Mouse (Mus musculus): Measurements from ENCODE around the gene Fbxo17. TPM values are rescaled to one million over a fixed set of nuclear protein-coding genes. Genes with fewer than 3 reads are reported as not detected.

The Fbxo17 gene
- total and polyA plus RNA-seq, 2 experiments = 0.46 to 0.53 TPM

- 49% methylated on average over 9 of the region's 9 CpGs for WGBS
These were observed 62.2 kb downstream of the Fbxo17 start for GRCm38 (mm10) chr7:28778825-28779224.

GRCm38 (mm10) chr7:28780067-28780658 lies 63.6 kb downstream of the Fbxo17 start:
- Histone ChIP-seq H3K9ac (ENCODE audit: low read depth, low read length) (no peak overlapping the region), H3K4me1 (ENCODE audit: control insufficient read depth, insufficient read depth, low read length) (peaks cover 8% of the 10 kb centered on the region), H3K4me3 (ENCODE audit: insufficient read depth, low read depth, low read length) (no peak overlapping the region), H3K27me3 (ENCODE audit: control insufficient read depth, insufficient read depth, low read length) (no peaks in the 10 kb centered on the region), H3K79me2 (ENCODE audit: control insufficient read depth, insufficient read depth, low read length) (no peaks in the 10 kb centered on the region), H3K36me3 (ENCODE audit: control insufficient read depth, insufficient read depth, low read length) (no peaks in the 10 kb centered on the region), H3K27ac (replicated peaks; ENCODE audit: insufficient read depth, low read depth, low read length) (no peak overlapping the region)
- TF ChIP-seq POLR2A (IDR thresholded peaks at IDR 0.05; ENCODE audit: extremely low read depth, insufficient read depth, low read length) = no peak
- TF ChIP-seq CTCF (IDR thresholded peaks at IDR 0.05; ENCODE audit: low read depth, low read length) = peak; percentile 78
- 49% methylated on average over 6 of the region's 6 CpGs for WGBS
- DNase-seq (ENCODE audit: extremely low read depth, low read depth, low spot score) = peak; percentile 53

More at GRCm38 (mm10) chr7:28778825-28779224, 62.2 kb downstream of the Fbxo17 start:
- no peak overlapping the region for H3K4me3 ChIP-seq (ENCODE audit: insufficient read depth, low read depth, low read length)
- H3K4me1 ChIP-seq (ENCODE audit: control insufficient read depth, insufficient read depth, low read length) = peaks cover 8% of the 10 kb centered on the region
- no peak overlapping the region for H3K27ac ChIP-seq (replicated peaks; ENCODE audit: insufficient read depth, low read depth, low read length)
- DNase-seq (ENCODE audit: extremely low read depth, low read depth, low spot score) = peak; percentile 76
- 0 out of 2 replicates have a peak, but pooled peaks cover 3% of the 10 kb centered on the region for H3K36me3 ChIP-seq (ENCODE audit: control insufficient read depth, insufficient read depth, low read length)
- no peaks in the 10 kb centered on the region for H3K27me3 ChIP-seq (ENCODE audit: control insufficient read depth, insufficient read depth, low read length)
- no peaks in the 10 kb centered on the region for H3K79me2 ChIP-seq (ENCODE audit: control insufficient read depth, insufficient read depth, low read length)
- H3K9ac ChIP-seq (ENCODE audit: low read depth, low read length) = no peak overlapping the region
- no peak for TF ChIP-seq POLR2A (IDR thresholded peaks at IDR 0.05; ENCODE audit: extremely low read depth, insufficient read depth, low read length)
- no peak for TF ChIP-seq CTCF (IDR thresholded peaks at IDR 0.05; ENCODE audit: low read depth, low read length)

DNA sequence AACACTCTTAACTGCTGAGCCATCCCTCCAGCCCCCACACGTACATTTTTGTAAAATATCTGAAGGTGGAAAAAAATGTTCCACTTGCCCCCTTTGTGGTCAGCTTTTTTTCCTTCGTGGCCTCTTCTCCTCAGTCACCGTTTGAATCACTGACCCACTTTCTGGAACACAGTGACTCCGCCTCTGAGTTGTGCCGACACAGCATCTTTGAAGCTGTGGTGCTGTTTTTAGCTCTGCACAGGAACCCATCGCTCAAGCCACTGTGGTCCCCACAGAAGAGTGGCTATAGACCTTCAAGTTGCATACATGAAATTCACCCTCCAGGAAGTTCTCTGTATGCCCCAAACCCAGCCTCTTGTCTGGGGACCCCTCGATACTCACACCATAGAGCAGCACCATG lies 64.3 kb downstream of the Fbxo17 start:
- Histone ChIP-seq H3K27ac (replicated peaks; ENCODE audit: insufficient read depth, low read depth, low read length) (no peak overlapping the region), H3K79me2 (ENCODE audit: control insufficient read depth, insufficient read depth, low read length) (no peaks in the 10 kb centered on the region), H3K27me3 (ENCODE audit: control insufficient read depth, insufficient read depth, low read length) (no peaks in the 10 kb centered on the region), H3K9ac (ENCODE audit: low read depth, low read length) (no peak overlapping the region), H3K4me1 (ENCODE audit: control insufficient read depth, insufficient read depth, low read length) (peaks cover 3% of the 10 kb centered on the region), H3K4me3 (ENCODE audit: insufficient read depth, low read depth, low read length) (no peak overlapping the region), H3K36me3 (ENCODE audit: control insufficient read depth, insufficient read depth, low read length) (no peaks in the 10 kb centered on the region)
- WGBS = 70% methylated on average over 7 of the region's 7 CpGs
- no peak for DNase-seq (ENCODE audit: extremely low read depth, low read depth, low spot score)
- no peak for TF ChIP-seq POLR2A (IDR thresholded peaks at IDR 0.05; ENCODE audit: extremely low read depth, insufficient read depth, low read length)
- no peak for TF ChIP-seq CTCF (IDR thresholded peaks at IDR 0.05; ENCODE audit: low read depth, low read length)

DNA sequence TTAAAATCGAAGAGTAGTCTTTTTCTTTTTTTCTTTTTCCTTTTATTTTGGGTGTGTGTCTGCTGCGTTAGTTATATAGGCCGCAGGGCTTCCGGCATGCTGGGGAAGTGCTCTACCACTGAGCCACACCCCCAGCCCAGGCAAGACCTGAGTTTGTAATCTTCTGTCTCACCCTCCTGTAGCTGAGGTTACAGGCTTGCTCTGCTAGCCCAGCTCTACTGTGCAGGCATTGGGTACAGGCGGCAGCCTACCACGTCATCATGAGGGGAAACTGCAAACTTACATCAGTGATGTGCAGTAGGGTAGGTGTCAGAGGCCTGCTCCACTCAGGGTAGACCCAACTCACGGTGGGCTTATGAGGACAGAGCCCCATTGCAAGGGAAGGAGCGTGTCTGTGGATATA lies 64.7 kb downstream of the Fbxo17 start:
- Histone ChIP-seq H3K27ac (replicated peaks; ENCODE audit: insufficient read depth, low read depth, low read length) (no peak overlapping the region), H3K4me3 (ENCODE audit: insufficient read depth, low read depth, low read length) (no peak overlapping the region), H3K4me1 (ENCODE audit: control insufficient read depth, insufficient read depth, low read length) (peaks cover 3% of the 10 kb centered on the region), H3K9ac (ENCODE audit: low read depth, low read length) (no peak overlapping the region), H3K79me2 (ENCODE audit: control insufficient read depth, insufficient read depth, low read length) (no peaks in the 10 kb centered on the region), H3K36me3 (ENCODE audit: control insufficient read depth, insufficient read depth, low read length) (no peaks in the 10 kb centered on the region; the same call in 1 of the 2 replicates), H3K27me3 (ENCODE audit: control insufficient read depth, insufficient read depth, low read length) (no peaks in the 10 kb centered on the region)
- DNase-seq (ENCODE audit: extremely low read depth, low read depth, low spot score) = no peak
- WGBS = 90% methylated on average over 8 of the region's 8 CpGs
- no peak for TF ChIP-seq CTCF (IDR thresholded peaks at IDR 0.05; ENCODE audit: low read depth, low read length)
- TF ChIP-seq POLR2A (IDR thresholded peaks at IDR 0.05; ENCODE audit: extremely low read depth, insufficient read depth, low read length) = no peak

DNA sequence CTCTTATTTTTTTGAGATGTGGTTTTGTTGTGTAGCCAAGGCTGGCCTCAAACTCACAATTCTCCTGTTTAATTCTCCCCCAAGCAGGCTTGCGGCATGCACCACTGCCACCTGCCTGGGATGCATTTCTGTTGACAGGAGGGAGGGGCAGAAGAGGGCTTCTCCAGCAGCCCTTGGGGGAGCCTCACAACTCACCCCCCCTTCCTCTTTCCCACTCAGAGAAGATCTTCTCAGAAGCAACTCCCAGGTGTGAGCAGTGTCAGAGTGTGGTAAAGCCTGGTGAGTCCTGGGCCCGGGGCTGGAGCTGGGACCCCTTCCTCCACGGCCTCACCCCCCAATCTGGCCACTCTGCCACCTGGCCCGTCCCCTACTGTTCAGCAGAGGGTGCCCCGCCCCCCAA lies 68.6 kb downstream of the Fbxo17 start:
- no peaks in the 10 kb centered on the region for H3K79me2 ChIP-seq (ENCODE audit: control insufficient read depth, insufficient read depth, low read length)
- H3K27ac ChIP-seq (replicated peaks; ENCODE audit: insufficient read depth, low read depth, low read length) = no peak overlapping the region
- no peaks in the 10 kb centered on the region for H3K27me3 ChIP-seq (ENCODE audit: control insufficient read depth, insufficient read depth, low read length)
- H3K9ac ChIP-seq (ENCODE audit: low read depth, low read length) = no peak overlapping the region
- DNase-seq (ENCODE audit: extremely low read depth, low read depth, low spot score) = no peak
- no peaks in the 10 kb centered on the region; the same call in 1 of the 2 replicates for H3K36me3 ChIP-seq (ENCODE audit: control insufficient read depth, insufficient read depth, low read length)
- H3K4me3 ChIP-seq (ENCODE audit: insufficient read depth, low read depth, low read length) = no peak overlapping the region
- H3K4me1 ChIP-seq (ENCODE audit: control insufficient read depth, insufficient read depth, low read length) = no peaks in the 10 kb centered on the region
- WGBS = 88% methylated on average over 5 of the region's 5 CpGs
- no peak for TF ChIP-seq POLR2A (IDR thresholded peaks at IDR 0.05; ENCODE audit: extremely low read depth, insufficient read depth, low read length)
- TF ChIP-seq CTCF (IDR thresholded peaks at IDR 0.05; ENCODE audit: low read depth, low read length) = no peak

Other genes starting within 250 kb of the Fbxo17 start
- gene Ifnl2, start 206.3 kb upstream of the Fbxo17 start, total RNA-seq (2014; rRNA removed) = not detected in 2 replicates
- gene Ifnl2, start 206.3 kb upstream of the Fbxo17 start, polyA plus RNA-seq (2012; rRNA removed) = not detected in 2 replicates
- not detected in 2 replicates for gene Ifnl3, start 194.0 kb upstream of the Fbxo17 start, total RNA-seq (2014; rRNA removed)
- gene Ifnl3, start 194.0 kb upstream of the Fbxo17 start, polyA plus RNA-seq (2012; rRNA removed) = not detected in 2 replicates
- 8.7 and 16.4 TPM in 2 replicates for gene Sycn, start 175.9 kb upstream of the Fbxo17 start, total RNA-seq (2014; rRNA removed)
- gene Sycn, start 175.9 kb upstream of the Fbxo17 start, polyA plus RNA-seq (2012; rRNA removed) = 1.4 and 1.6 TPM in 2 replicates
- not detected in 2 replicates for gene Nccrp1, start 169.6 kb upstream of the Fbxo17 start, total RNA-seq (2014; rRNA removed)
- gene Nccrp1, start 169.6 kb upstream of the Fbxo17 start, polyA plus RNA-seq (2012; rRNA removed) = 0.05 TPM in 1 of 2 replicates, not detected in the other
- gene Samd4b, start 118.7 kb upstream of the Fbxo17 start, total RNA-seq (2014; rRNA removed) = 4.1 and 6.9 TPM in 2 replicates
- 25.7 and 27.0 TPM in 2 replicates for gene Samd4b, start 118.7 kb upstream of the Fbxo17 start, polyA plus RNA-seq (2012; rRNA removed)
- 4.0 and 7.0 TPM in 2 replicates for gene Pak4, start 118.6 kb upstream of the Fbxo17 start, total RNA-seq (2014; rRNA removed)
- gene Pak4, start 118.6 kb upstream of the Fbxo17 start, polyA plus RNA-seq (2012; rRNA removed) = 14.9 TPM in 2 replicates
- gene Acp7, start 85.5 kb upstream of the Fbxo17 start, total RNA-seq (2014; rRNA removed) = not detected in 2 replicates
- gene Acp7, start 85.5 kb upstream of the Fbxo17 start, polyA plus RNA-seq (2012; rRNA removed) = not detected in 2 replicates
- gene Fbxo27, start 24.0 kb upstream of the Fbxo17 start, total RNA-seq (2014; rRNA removed) = not detected in 2 replicates
- gene Fbxo27, start 24.0 kb upstream of the Fbxo17 start, polyA plus RNA-seq (2012; rRNA removed) = 0.16 and 0.19 TPM in 2 replicates
- 66.0 and 70.3 TPM in 2 replicates for gene Mrps12, start 25.0 kb downstream of the Fbxo17 start, total RNA-seq (2014; rRNA removed)
- gene Mrps12, start 25.0 kb downstream of the Fbxo17 start, polyA plus RNA-seq (2012; rRNA removed) = 98.0 and 103 TPM in 2 replicates
- 4.6 and 6.4 TPM in 2 replicates for gene Sars2, start 25.2 kb downstream of the Fbxo17 start, total RNA-seq (2014; rRNA removed)
- 21.9 and 25.3 TPM in 2 replicates for gene Sars2, start 25.2 kb downstream of the Fbxo17 start, polyA plus RNA-seq (2012; rRNA removed)
- not detected in 2 replicates for gene Ccer2, start 39.4 kb downstream of the Fbxo17 start, total RNA-seq (2014; rRNA removed)
- not detected in 2 replicates for gene Ccer2, start 39.4 kb downstream of the Fbxo17 start, polyA plus RNA-seq (2012; rRNA removed)
- gene Sirt2, start 49.9 kb downstream of the Fbxo17 start, total RNA-seq (2014; rRNA removed) = 15.1 and 21.4 TPM in 2 replicates
- 52.9 and 56.7 TPM in 2 replicates for gene Sirt2, start 49.9 kb downstream of the Fbxo17 start, polyA plus RNA-seq (2012; rRNA removed)
- 6.1 and 7.3 TPM in 2 replicates for gene Nfkbib, start 50.7 kb downstream of the Fbxo17 start, total RNA-seq (2014; rRNA removed)
- gene Nfkbib, start 50.7 kb downstream of the Fbxo17 start, polyA plus RNA-seq (2012; rRNA removed) = 39.9 and 46.3 TPM in 2 replicates
- gene Rinl, start 72.2 kb downstream of the Fbxo17 start, total RNA-seq (2014; rRNA removed) = 1.4 TPM in 2 replicates
- gene Rinl, start 72.2 kb downstream of the Fbxo17 start, polyA plus RNA-seq (2012; rRNA removed) = 1.2 and 1.8 TPM in 2 replicates
- 90.1 and 109 TPM in 2 replicates for gene Hnrnpl, start 91.7 kb downstream of the Fbxo17 start, total RNA-seq (2014; rRNA removed)
- gene Hnrnpl, start 91.7 kb downstream of the Fbxo17 start, polyA plus RNA-seq (2012; rRNA removed) = 81.6 and 109 TPM in 2 replicates
- 636 and 645 TPM in 2 replicates for gene Ech1, start 108.4 kb downstream of the Fbxo17 start, total RNA-seq (2014; rRNA removed)
- 561 and 625 TPM in 2 replicates for gene Ech1, start 108.4 kb downstream of the Fbxo17 start, polyA plus RNA-seq (2012; rRNA removed)
- 9.5 and 11.0 TPM in 2 replicates for gene Lgals4, start 117.0 kb downstream of the Fbxo17 start, total RNA-seq (2014; rRNA removed)
- gene Lgals4, start 117.0 kb downstream of the Fbxo17 start, polyA plus RNA-seq (2012; rRNA removed) = 7.9 and 16.4 TPM in 2 replicates
- gene Lgals7, start 147.0 kb downstream of the Fbxo17 start, total RNA-seq (2014; rRNA removed) = not detected in 2 replicates
- not detected in 2 replicates for gene Lgals7, start 147.0 kb downstream of the Fbxo17 start, polyA plus RNA-seq (2012; rRNA removed)
- not detected in 2 replicates for gene Capn12, start 164.6 kb downstream of the Fbxo17 start, total RNA-seq (2014; rRNA removed)
- 0.04 TPM in 1 of 2 replicates, not detected in the other for gene Capn12, start 164.6 kb downstream of the Fbxo17 start, polyA plus RNA-seq (2012; rRNA removed)
- gene Actn4, start 245.5 kb downstream of the Fbxo17 start, total RNA-seq (2014; rRNA removed) = 47.4 and 87.1 TPM in 2 replicates
- 125 and 145 TPM in 2 replicates for gene Actn4, start 245.5 kb downstream of the Fbxo17 start, polyA plus RNA-seq (2012; rRNA removed)